Mouse (Mus musculus): ENCODE measurements around the gene Atp8b3.

The Atp8b3 gene

GRCm38 (mm10) chr10:80538710-80539394 is at the start of gene Atp8b3:
Gene Atp8b3 (minus strand): TSS chr10:80539124.
- peak; percentile 80 for DNase-seq (ENCODE audit: low spot score)

- no peak for DNase-seq (ENCODE audit: low spot score)
Measured at GRCm38 (mm10) chr10:80587305-80587657, 48.4 kb upstream of the Atp8b3 start.

- DNase-seq (ENCODE audit: low spot score) = no peak
Measured at GRCm38 (mm10) chr10:80586407-80587304, 47.7 kb upstream of the Atp8b3 start.

- no peak for DNase-seq (ENCODE audit: low spot score)
Measured at GRCm38 (mm10) chr10:80585581-80585980, 46.7 kb upstream of the Atp8b3 start.

- no peak for DNase-seq (ENCODE audit: low spot score)
Measured at GRCm38 (mm10) chr10:80584642-80585552, 46.0 kb upstream of the Atp8b3 start.

GRCm38 (mm10) chr10:80584045-80584488 is 45.1 kb upstream of the Atp8b3 start:
- DNase-seq (ENCODE audit: low spot score) = no peak

- no peak for DNase-seq (ENCODE audit: low spot score)
Measured at GRCm38 (mm10) chr10:80583047-80583446, 44.1 kb upstream of the Atp8b3 start.

- peak; percentile 78 for DNase-seq (ENCODE audit: low spot score)
Measured at GRCm38 (mm10) chr10:80578911-80579310, 40.0 kb upstream of the Atp8b3 start.

GRCm38 (mm10) chr10:80578131-80578750 is 39.3 kb upstream of the Atp8b3 start:
- peak; percentile 85 for DNase-seq (ENCODE audit: low spot score)

GRCm38 (mm10) chr10:80577195-80578130 is 38.5 kb upstream of the Atp8b3 start, which contains the start of gene Klf16:
Gene Klf16 (minus strand): TSS chr10:80577321.
- peak; percentile 95 for DNase-seq (ENCODE audit: low spot score)

- DNase-seq (ENCODE audit: low spot score) = peak; percentile 52
Measured at GRCm38 (mm10) chr10:80576351-80577194, 37.6 kb upstream of the Atp8b3 start.

- no peak for DNase-seq (ENCODE audit: low spot score)
Measured at GRCm38 (mm10) chr10:80575925-80576324, 37.0 kb upstream of the Atp8b3 start.

GRCm38 (mm10) chr10:80574896-80575295 is 36.0 kb upstream of the Atp8b3 start:
- no peak for DNase-seq (ENCODE audit: low spot score)

GRCm38 (mm10) chr10:80573944-80574343 is 35.0 kb upstream of the Atp8b3 start:
- no peak for DNase-seq (ENCODE audit: low spot score)

- no peak for DNase-seq (ENCODE audit: low spot score)
Measured at GRCm38 (mm10) chr10:80572477-80572876, 33.6 kb upstream of the Atp8b3 start.

- DNase-seq (ENCODE audit: low spot score) = peak; percentile 68
Measured at GRCm38 (mm10) chr10:80570871-80571836, 32.2 kb upstream of the Atp8b3 start.

GRCm38 (mm10) chr10:80570419-80570818 is 31.5 kb upstream of the Atp8b3 start:
- DNase-seq (ENCODE audit: low spot score) = no peak

GRCm38 (mm10) chr10:80569664-80570066 is 30.7 kb upstream of the Atp8b3 start:
- peak; percentile 51 for DNase-seq (ENCODE audit: low spot score)
